Mouse (Mus musculus): ENCODE measurements around the gene Tstd2.

DNA sequence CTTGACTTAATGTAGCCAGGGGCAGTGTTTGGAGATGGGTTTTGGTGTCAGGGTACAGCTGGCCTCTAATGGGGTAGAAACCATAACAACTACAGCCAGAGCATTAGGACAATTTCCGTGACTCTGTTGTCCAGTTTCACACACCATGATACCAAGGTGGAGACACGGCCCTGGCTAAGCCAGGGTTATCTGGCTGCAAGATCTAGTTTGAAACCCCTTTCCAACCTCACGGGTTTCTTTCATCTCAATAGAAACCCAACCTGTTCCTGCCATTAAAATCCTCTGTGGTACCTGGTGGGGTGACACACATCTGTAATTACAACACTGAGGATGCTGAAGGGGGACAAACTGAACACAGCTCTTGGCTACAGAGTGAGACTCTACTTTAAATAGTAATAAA lies 62.8 kb downstream of the Tstd2 start:
- TF ChIP-seq POLR2A (IDR thresholded peaks at IDR 0.05; ENCODE audit: low read depth, low read length) (no peak), CTCF (IDR thresholded peaks at IDR 0.05; ENCODE audit: borderline replicate concordance, insufficient read depth, low read length) (no peak)
